Mouse (Mus musculus): ENCODE data around the gene Cdpf1. TPM values are rescaled to one million over a fixed set of nuclear protein-coding genes. Genes with fewer than 3 reads are reported as not detected.

Cdpf1 gene
- polyA plus RNA-seq, 1 experiment from 2014 or later: 34.4 TPM

DNA sequence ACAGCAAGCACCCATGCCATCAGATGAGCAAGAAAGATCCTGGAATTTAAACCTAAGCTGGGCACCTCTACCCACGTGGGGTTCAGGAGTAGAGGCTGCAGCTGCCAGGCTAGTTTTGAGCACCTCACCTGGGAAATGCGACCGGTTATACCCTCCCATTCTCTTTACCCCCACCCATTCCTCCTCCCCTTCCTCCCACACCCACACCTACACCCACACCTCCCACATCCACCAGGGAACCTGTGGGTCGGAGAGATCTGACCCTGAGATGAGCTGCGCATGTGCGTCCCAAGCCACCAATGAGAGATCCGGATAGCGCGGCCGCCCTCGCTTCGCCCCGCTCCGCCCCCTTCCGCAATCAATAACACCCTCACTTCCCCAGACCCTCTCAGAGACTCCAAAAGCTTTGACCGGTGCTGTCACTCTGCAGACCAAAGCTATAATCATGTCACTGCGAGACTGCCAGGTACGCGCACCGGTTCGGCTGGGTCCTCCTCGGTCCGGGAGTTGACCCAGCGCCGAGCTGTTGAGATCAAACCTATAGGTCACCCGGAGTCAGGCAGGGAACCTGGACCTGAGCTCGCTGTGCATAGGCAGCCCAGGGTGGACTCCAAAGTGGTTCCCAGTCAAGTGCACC is 20.6 kb upstream of the Cdpf1 start, which contains the start of gene Ttc38:
TSS of gene Ttc38 (plus strand) at position 353 of the 637 bp plus-strand sequence.
- peak; percentile 85 for ATAC-seq (ENCODE audit: insufficient number of reproducible peaks, low FRiP score)
- Histone ChIP-seq H3K4me1 (replicated peaks) (peaks cover 12% of the 10 kb centered on the region; the same call in 1 of the 2 replicates), H3K4me3 (peak within 1 kb of the TSS; percentile 61), H3K36me3 (no peaks in the 10 kb centered on the region), H3K27ac (ENCODE audit: poor library complexity, severe bottlenecking) (no peak within 1 kb of the TSS), H3K9ac (peak within 1 kb of the TSS; percentile 63), H3K27me3 (replicated peaks) (no peaks in the 10 kb centered on the region; the same call in 1 of the 2 replicates), H3K9me3 (replicated peaks) (no peaks in the 10 kb centered on the region), H3K4me2 (peak within 1 kb of the TSS; percentile 92)
- 3% methylated on average over 27 of the region's 27 CpGs for WGBS

DNA sequence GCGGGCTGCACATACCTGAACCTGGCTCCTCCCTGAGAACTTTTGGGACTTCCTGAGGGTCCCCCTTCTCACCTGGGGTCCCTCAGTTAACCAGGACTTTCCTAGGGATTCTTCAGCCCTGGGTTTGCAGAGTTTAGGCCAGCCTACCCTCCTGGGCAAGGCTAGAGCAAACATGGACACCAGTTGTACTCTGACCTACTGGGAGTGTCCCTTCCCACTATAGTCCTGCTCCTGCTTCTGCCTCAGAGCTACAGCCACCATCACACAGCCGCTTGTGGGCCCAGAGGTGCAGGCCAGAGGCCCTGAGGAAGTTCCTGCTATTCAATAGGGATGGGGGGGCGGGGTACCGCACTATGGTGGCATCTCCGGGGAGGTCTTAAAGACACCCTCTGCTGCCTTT is 18.0 kb upstream of the Cdpf1 start:
- Histone ChIP-seq H3K36me3 (no peaks in the 10 kb centered on the region), H3K4me1 (replicated peaks) (peaks cover 13% of the 10 kb centered on the region; the same call in 1 of the 2 replicates), H3K4me2 (no peak overlapping the region), H3K4me3 (no peak overlapping the region), H3K9me3 (replicated peaks) (no peaks in the 10 kb centered on the region), H3K27ac (ENCODE audit: poor library complexity, severe bottlenecking) (no peak overlapping the region), H3K27me3 (replicated peaks) (no peaks in the 10 kb centered on the region; the same call in 1 of the 2 replicates), H3K9ac (no peak overlapping the region)
- no peak for ATAC-seq (ENCODE audit: insufficient number of reproducible peaks, low FRiP score)
- 74% methylated on average over 5 of the region's 5 CpGs for WGBS

DNA sequence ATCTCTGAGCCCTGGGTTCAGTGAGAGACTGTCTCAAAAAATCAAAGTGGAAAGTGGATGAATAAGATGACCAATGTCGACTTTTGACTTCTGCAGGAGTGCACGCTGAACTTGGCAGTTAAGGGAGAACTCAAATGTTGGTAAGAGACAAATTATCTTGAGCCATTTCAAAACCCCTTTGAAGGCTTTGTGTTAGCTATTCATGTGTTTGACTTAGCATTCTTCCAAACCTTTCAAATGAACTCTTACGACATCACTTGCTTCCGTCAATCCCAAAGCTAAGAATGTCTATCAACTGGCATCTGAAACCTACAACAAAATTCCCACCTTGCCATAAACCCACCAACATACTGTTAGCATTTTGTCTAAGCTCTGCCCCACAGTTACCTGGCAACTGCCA is 16.6 kb upstream of the Cdpf1 start:
- no peak for ATAC-seq (ENCODE audit: insufficient number of reproducible peaks, low FRiP score)
- 77% methylated on average over 4 of the region's 4 CpGs for WGBS
- no peaks in the 10 kb centered on the region for H3K36me3 ChIP-seq
- H3K4me3 ChIP-seq: no peak overlapping the region
- H3K9me3 ChIP-seq (replicated peaks): no peaks in the 10 kb centered on the region
- no peak overlapping the region for H3K9ac ChIP-seq
- no peak overlapping the region for H3K4me2 ChIP-seq
- H3K4me1 ChIP-seq (replicated peaks): peaks cover 13% of the 10 kb centered on the region; the same call in 1 of the 2 replicates
- H3K27me3 ChIP-seq (replicated peaks): peaks cover 4% of the 10 kb centered on the region
- no peak overlapping the region for H3K27ac ChIP-seq (ENCODE audit: poor library complexity, severe bottlenecking)

DNA sequence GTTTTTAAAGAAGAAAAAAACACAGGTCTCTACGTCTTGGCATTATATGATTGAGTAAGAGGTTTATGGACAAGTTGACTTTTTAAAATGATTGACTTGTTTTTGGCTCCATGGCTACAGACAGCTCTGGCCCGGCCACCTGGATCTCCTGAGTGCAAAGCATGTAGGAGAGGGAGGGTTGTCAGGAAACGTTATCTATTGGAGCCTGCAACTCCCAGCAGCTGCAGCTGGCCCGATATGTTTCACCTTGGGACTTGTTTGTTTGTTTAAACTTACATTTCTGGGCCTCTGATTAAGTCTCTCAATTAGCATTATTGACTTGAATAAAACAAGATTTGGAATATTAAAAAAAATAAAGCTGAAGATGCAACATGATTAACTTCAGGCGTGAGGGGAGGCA is 15.2 kb upstream of the Cdpf1 start:
- H3K27ac ChIP-seq (ENCODE audit: poor library complexity, severe bottlenecking): no peak overlapping the region
- H3K4me2 ChIP-seq: no peak overlapping the region
- peaks cover 7% of the 10 kb centered on the region for H3K27me3 ChIP-seq (replicated peaks)
- H3K9me3 ChIP-seq (replicated peaks): no peaks in the 10 kb centered on the region
- no peak overlapping the region for H3K4me3 ChIP-seq
- no peak for ATAC-seq (ENCODE audit: insufficient number of reproducible peaks, low FRiP score)
- WGBS: 45% methylated on average over 5 of the region's 5 CpGs
- no peaks in the 10 kb centered on the region for H3K36me3 ChIP-seq
- peaks cover 11% of the 10 kb centered on the region; the same call in 1 of the 2 replicates for H3K4me1 ChIP-seq (replicated peaks)
- no peak overlapping the region for H3K9ac ChIP-seq

DNA sequence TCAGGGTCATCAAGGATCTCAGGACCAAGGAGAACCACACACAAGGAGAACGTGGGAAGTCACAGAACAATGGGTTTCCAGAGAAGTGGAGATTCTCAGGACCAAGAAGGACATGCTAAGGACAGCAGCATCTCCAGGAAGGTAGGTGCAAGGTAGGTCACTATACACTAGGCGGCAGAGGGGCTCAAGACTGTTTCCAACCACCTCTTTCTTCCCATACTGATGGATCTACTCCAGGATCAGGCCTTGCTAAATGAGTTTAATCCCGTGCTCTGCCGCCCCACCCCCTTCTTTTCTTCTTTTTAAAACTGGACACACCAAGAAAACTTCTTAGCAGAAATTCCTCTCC is 10.5 kb upstream of the Cdpf1 start:
- H3K36me3 ChIP-seq: no peaks in the 10 kb centered on the region
- H3K27me3 ChIP-seq (replicated peaks): peaks cover 34% of the 10 kb centered on the region
- ATAC-seq (ENCODE audit: insufficient number of reproducible peaks, low FRiP score): peak; percentile 42; the same call in 1 of the 2 replicates
- peak overlapping the region; percentile 93 for H3K4me2 ChIP-seq
- H3K27ac ChIP-seq (ENCODE audit: poor library complexity, severe bottlenecking): no peak overlapping the region
- peak overlapping the region; percentile 55 for H3K4me3 ChIP-seq
- peaks cover 12% of the 10 kb centered on the region for H3K4me1 ChIP-seq (replicated peaks)
- WGBS: 20% methylated on average over 4 of the region's 4 CpGs
- H3K9me3 ChIP-seq (replicated peaks): 0 out of 2 replicates have a peak, but pooled peaks cover 5% of the 10 kb centered on the region
- H3K9ac ChIP-seq: peak overlapping the region; percentile 74

DNA sequence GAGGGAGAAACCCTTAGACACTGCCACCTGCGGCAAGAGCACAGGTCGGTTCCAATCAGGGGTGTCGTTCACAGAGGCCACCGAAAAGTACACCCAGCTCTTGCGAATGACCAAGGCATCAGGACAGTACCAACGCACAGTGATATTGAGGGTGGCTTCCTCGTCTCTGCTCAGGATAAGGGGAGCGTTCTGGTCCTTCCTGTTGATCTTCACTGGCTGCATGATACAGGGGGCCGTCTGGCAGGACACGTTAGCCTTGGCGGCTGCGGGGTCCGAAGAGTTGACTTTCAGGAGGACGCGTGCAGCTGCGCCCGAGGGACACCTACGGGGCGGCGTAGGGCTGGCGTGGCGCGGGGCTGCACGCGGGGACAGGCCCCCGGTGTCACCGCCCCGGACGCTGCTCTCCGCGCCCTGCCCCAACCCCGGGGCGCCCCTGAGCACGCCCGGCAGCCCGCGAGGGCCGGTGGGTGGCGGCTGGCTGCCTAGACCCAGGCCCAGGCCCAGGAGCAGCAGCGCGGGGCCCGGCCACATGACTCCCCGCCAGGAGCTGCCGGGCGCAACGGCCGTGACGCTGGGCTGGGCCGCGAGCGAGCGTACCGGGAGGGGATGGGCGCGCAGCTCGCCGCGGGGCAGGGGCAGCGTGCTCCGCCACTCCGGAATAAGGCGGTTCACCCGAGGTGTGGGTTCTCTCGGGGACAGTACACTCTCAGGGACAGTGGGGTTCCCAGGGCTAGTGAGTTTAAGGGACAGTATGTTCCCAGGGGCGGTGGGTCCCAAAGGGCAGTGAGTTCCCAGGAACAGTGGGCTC is 9.9 kb upstream of the Cdpf1 start, which contains the start of gene Pkdrej:
TSS of gene Pkdrej (minus strand) at position 532 of the 808 bp plus-strand sequence.
- H3K36me3 ChIP-seq: no peaks in the 10 kb centered on the region
- ATAC-seq (ENCODE audit: insufficient number of reproducible peaks, low FRiP score): peak; percentile 57
- peaks cover 34% of the 10 kb centered on the region for H3K27me3 ChIP-seq (replicated peaks)
- peak within 1 kb of the TSS; percentile 55 for H3K4me3 ChIP-seq
- no peak within 1 kb of the TSS for H3K27ac ChIP-seq (ENCODE audit: poor library complexity, severe bottlenecking)
- H3K9me3 ChIP-seq (replicated peaks): 0 out of 2 replicates have a peak, but pooled peaks cover 5% of the 10 kb centered on the region
- 2% methylated on average over 64 of the region's 65 CpGs for WGBS
- peak within 1 kb of the TSS; percentile 74 for H3K9ac ChIP-seq
- peaks cover 11% of the 10 kb centered on the region for H3K4me1 ChIP-seq (replicated peaks)
- H3K4me2 ChIP-seq: peak within 1 kb of the TSS; percentile 93

DNA sequence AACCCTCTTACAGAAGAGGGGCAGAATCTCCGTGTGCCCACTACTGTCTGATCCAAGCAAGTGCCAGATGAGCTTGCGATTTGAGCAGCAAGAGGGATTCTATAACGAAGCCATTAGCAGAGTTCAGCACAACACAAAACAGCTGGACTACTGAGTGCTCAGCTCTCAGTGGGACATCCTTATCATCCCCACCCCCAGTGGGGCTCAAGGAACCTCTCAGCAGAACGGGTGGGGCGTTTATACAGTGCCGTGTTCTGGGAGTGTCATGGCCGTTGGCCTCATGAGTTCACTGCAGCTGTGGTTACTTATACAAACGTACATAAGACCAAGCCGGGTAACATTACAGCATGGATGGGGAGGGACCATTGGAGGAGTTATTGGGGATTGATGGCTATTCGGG is 1.9 kb upstream of the Cdpf1 start:
- Histone ChIP-seq H3K9me3 (replicated peaks) (0 out of 2 replicates have a peak, but pooled peaks cover 5% of the 10 kb centered on the region), H3K9ac (no peak overlapping the region), H3K4me3 (no peak overlapping the region), H3K36me3 (no peaks in the 10 kb centered on the region), H3K27me3 (replicated peaks) (0 out of 2 replicates have a peak, but pooled peaks cover 9% of the 10 kb centered on the region), H3K27ac (ENCODE audit: poor library complexity, severe bottlenecking) (no peak overlapping the region), H3K4me1 (replicated peaks) (peaks cover 9% of the 10 kb centered on the region), H3K4me2 (no peak overlapping the region)
- no peak for ATAC-seq (ENCODE audit: insufficient number of reproducible peaks, low FRiP score)
- 56% methylated on average over 10 of the region's 10 CpGs for WGBS

DNA sequence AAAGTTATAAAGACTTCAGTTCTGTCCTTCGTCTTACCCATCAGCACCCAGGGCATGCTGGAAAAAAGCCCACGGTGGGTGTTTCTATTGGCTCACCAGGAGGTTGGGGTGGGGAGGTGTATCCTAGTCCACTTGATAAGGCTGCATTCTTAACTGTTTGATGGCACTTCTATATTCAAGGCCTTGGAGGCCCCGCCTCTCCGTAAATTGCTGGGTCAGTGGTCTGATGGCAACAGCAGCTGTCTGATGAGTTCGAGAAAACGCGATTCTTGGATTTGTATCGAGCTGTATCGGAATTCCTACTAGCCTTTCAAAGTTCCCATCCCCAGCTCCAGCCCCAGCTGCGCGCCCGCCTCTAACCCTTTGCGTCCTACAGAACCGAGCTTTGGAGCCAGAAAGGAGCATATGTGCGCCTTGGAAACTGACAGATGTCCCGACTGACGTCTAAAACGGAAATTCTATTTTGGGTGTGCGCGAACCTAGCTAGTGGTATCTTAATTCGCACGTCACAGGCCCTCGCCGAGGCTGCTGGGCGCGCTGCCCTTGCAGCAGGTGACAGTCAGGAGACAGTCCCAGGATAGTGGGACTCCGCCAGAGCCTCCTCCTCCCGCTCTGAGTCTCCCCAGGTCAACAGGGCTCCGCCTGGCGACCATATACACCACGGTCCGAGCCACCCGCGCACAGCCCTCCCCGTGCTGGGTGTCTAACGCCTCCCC is 533 bp downstream of the Cdpf1 start:
- H3K9me3 ChIP-seq (replicated peaks): 0 out of 2 replicates have a peak, but pooled peaks cover 4% of the 10 kb centered on the region
- 3% methylated on average over 36 of the region's 36 CpGs for WGBS
- peak; percentile 86 for ATAC-seq (ENCODE audit: insufficient number of reproducible peaks, low FRiP score)
- peak overlapping the region; percentile 81 for H3K9ac ChIP-seq
- H3K4me2 ChIP-seq: peak overlapping the region; percentile 87
- H3K27ac ChIP-seq (ENCODE audit: poor library complexity, severe bottlenecking): peak overlapping the region; percentile 95
- H3K36me3 ChIP-seq: no peaks in the 10 kb centered on the region
- peak overlapping the region; percentile 68 for H3K4me3 ChIP-seq
- H3K27me3 ChIP-seq (replicated peaks): 0 out of 2 replicates have a peak, but pooled peaks cover 4% of the 10 kb centered on the region
- peaks cover 9% of the 10 kb centered on the region for H3K4me1 ChIP-seq (replicated peaks)

DNA sequence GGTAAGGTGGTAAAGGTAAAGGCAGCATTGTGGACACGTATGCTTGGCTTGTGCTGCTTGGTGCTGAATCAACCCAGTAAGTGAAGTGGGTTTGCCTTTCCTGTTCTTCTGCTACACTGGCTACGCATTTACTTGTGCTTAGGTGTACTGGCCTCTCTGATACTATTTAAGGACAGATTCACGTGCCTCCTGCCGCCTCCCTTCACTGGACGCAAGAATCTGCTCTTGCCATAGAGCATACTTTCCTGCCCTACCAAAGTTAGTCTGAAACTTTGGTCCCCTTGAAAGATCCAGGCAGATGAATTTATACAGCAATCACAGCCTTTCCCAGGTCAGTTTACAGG is 1.1 kb downstream of the Cdpf1 start:
- Histone ChIP-seq H3K9me3 (replicated peaks) (0 out of 2 replicates have a peak, but pooled peaks cover 3% of the 10 kb centered on the region), H3K4me3 (peak overlapping the region; percentile 68), H3K27ac (ENCODE audit: poor library complexity, severe bottlenecking) (peak overlapping the region; percentile 95), H3K27me3 (replicated peaks) (0 out of 2 replicates have a peak, but pooled peaks cover 4% of the 10 kb centered on the region), H3K36me3 (no peaks in the 10 kb centered on the region), H3K4me1 (replicated peaks) (peaks cover 9% of the 10 kb centered on the region), H3K9ac (peak overlapping the region; percentile 81), H3K4me2 (peak overlapping the region; percentile 87)
- ATAC-seq (ENCODE audit: insufficient number of reproducible peaks, low FRiP score): no peak
- WGBS: 52% methylated on average over 5 of the region's 5 CpGs

DNA sequence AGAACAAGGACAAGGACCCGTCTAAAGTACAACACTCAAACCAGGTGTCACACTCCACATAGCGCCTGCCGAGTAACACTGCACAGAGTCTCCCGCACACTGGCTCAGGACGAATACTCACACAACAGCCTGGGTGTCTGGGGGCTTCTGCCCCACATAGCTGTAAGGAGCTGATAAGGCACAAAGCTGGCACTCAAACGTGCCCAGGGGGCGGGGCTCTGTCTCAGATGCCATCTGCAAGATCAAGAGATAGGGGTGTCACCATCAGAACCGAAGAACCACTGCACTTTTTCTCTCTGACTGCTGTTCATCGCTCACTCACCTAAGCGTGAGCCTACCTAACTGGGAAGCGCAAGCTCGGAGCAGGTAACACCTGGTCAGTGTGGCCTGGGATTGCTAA is 2.4 kb downstream of the Cdpf1 start:
- Histone ChIP-seq H3K4me1 (replicated peaks) (peaks cover 9% of the 10 kb centered on the region), H3K36me3 (no peaks in the 10 kb centered on the region), H3K27me3 (replicated peaks) (no peaks in the 10 kb centered on the region), H3K4me2 (no peak overlapping the region), H3K9ac (0 out of 2 replicates have a peak overlapping the region, but pooled peaks have one; percentile 18), H3K27ac (ENCODE audit: poor library complexity, severe bottlenecking) (no peak overlapping the region), H3K9me3 (replicated peaks) (no peaks in the 10 kb centered on the region), H3K4me3 (no peak overlapping the region)
- 80% methylated on average over 12 of the region's 12 CpGs for WGBS
- ATAC-seq (ENCODE audit: insufficient number of reproducible peaks, low FRiP score): no peak
